Mouse (Mus musculus): ENCODE measurements around the gene 9930022D16Rik. TPM values are rescaled to one million over a fixed set of nuclear protein-coding genes. Genes with fewer than 3 reads are reported as not detected.

9930022D16Rik gene
- total RNA-seq (2012; rRNA removed) (0.04 and 0.10 TPM in 2 replicates), polyA plus RNA-seq (2012; ENCODE audit: insufficient read depth in 1 of 2, insufficient read length in 2 of 2, low read depth in 1 of 2, low replicate concordance in 2 of 2, missing spikeins in 1 of 2) (not detected)

DNA sequence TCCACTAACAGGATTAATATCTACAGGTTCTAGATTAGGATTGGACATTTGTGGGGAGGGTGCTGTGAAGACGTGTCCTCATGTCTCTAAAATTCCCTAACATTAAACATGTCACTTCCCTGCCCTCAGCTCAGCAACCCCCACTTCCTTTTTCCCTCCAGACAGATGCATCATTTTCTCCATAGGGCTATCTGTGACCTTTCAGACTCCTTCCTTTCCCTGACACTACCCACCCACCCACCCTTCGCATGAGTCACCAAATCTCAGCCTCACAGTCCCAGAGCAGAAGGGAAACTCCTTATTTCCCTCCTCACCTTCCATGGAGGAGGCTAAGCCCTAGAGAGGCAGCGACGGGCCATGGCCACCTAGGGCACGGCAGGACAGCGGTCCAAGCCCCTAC, at the start of gene 9930022D16Rik:
Gene 9930022D16Rik, plus strand, starts transcription at position 301 of the 400 bp plus-strand sequence.
- Histone ChIP-seq H3K27ac (ENCODE audit: control insufficient read depth, low read depth, low read length) (no peak within 1 kb of the TSS), H3K4me1 (ENCODE audit: control insufficient read depth in 1 of 2, insufficient read depth in 2 of 2, low read length in 2 of 2) (no peaks in the 10 kb centered on the region)

DNA sequence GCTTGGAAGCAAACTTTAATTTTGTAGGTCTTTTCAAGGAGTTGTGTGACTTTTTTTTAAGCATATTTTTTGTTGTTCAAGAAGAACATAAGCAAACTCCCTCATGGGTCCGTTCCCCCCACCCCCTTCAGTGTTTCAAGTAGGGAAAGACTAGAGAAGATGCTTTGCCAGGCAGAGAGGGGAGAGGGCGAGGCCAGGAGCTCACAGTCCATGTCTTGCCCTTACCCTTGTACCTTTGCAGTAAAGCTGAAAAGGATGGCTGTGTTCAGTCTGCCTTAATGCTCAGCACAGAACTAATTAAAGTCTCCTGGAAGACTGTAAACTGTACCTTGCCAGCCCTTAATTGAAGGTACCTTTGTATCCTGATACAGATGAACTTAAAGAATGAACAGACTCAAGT, 49.4 kb upstream of the 9930022D16Rik start:
- no peak for DNase-seq (ENCODE audit: low read depth, low spot score)
- peaks cover 20 to 29% of the 10 kb centered on the region in 2 experiments for H3K4me1 ChIP-seq (ENCODE audit: control insufficient read depth in 1 of 2, insufficient read depth in 2 of 2, low read length in 2 of 2)
- peak overlapping the region; percentile 19 for H3K9ac ChIP-seq (ENCODE audit: control insufficient read depth, low read depth, low read length, poor library complexity, severe bottlenecking)
- TF ChIP-seq BHLHE40 (IDR thresholded peaks at IDR 0.05; ENCODE audit: borderline replicate concordance, low read depth, low read length) (no peak), GABPA (IDR thresholded peaks at IDR 0.05; ENCODE audit: low read depth, low read length) (no peak), RCOR1 (IDR thresholded peaks at IDR 0.05; ENCODE audit: low read depth, low read length) (no peak), TCF12 (IDR thresholded peaks at IDR 0.05; ENCODE audit: low read depth, low read length) (no peak), USF2 (IDR thresholded peaks at IDR 0.05; ENCODE audit: borderline replicate concordance in 1 of 2, insufficient read depth in 1 of 2, low read depth in 1 of 2, low read length in 2 of 2) (no peak), KAT2A (conservative IDR thresholded peaks at IDR 0.05; ENCODE audit: low read depth, low read length) (no peak), POLR2A (IDR thresholded peaks at IDR 0.05; ENCODE audit: control insufficient read depth in 1 of 2, insufficient read depth in 1 of 2, low read depth in 1 of 2, low read length in 2 of 2, poor library complexity in 1 of 2) (no peak), MAZ (IDR thresholded peaks at IDR 0.05; ENCODE audit: low read depth, low read length) (no peak), USF1 (IDR thresholded peaks at IDR 0.05; ENCODE audit: low read depth, low read length) (no peak), SIN3A (IDR thresholded peaks at IDR 0.05; ENCODE audit: low read length) (no peak)
- no peaks in the 10 kb centered on the region for H3K9me3 ChIP-seq (replicated peaks; ENCODE audit: insufficient read depth, low read length)
- H3K36me3 ChIP-seq (ENCODE audit: control insufficient read depth in 1 of 2, insufficient read depth in 2 of 2, low read length in 2 of 2) = peaks cover 24 to 31% of the 10 kb centered on the region in 2 experiments
- H3K27me3 ChIP-seq (ENCODE audit: control insufficient read depth in 1 of 2, insufficient read depth in 2 of 2, low read length in 2 of 2) = no peaks in the 10 kb centered on the region
- peaks cover 62% of the 10 kb centered on the region for H3K79me2 ChIP-seq (ENCODE audit: control insufficient read depth, insufficient read depth, low read length, poor library complexity)
- peak overlapping the region; percentile 1 to 97 for H3K4me3 ChIP-seq (ENCODE audit: control insufficient read depth in 1 of 2, insufficient read depth in 1 of 2, low read depth in 2 of 2, low read length in 2 of 2)
- H3K27ac ChIP-seq (ENCODE audit: control insufficient read depth, low read depth, low read length) = no peak overlapping the region

More for the DNA sequence above, at the start of gene 9930022D16Rik:
- no peak for TF ChIP-seq NELFE (IDR thresholded peaks at IDR 0.05; ENCODE audit: low read depth, low read length)
- TF ChIP-seq ETS1 (IDR thresholded peaks at IDR 0.05; ENCODE audit: low read depth, low read length) = no peak
- TF ChIP-seq BHLHE40 (IDR thresholded peaks at IDR 0.05; ENCODE audit: borderline replicate concordance, low read depth, low read length) = no peak
- no peak for TF ChIP-seq ZKSCAN1 (IDR thresholded peaks at IDR 0.05; ENCODE audit: low read depth, low read length)
- no peak for TF ChIP-seq SIN3A (IDR thresholded peaks at IDR 0.05; ENCODE audit: low read length)
- no peak for TF ChIP-seq UBTF (IDR thresholded peaks at IDR 0.05; ENCODE audit: borderline replicate concordance, insufficient read depth, low read depth, low read length)
- TF ChIP-seq EP300 (IDR thresholded peaks at IDR 0.05; ENCODE audit: low read depth in 1 of 2, low read length in 2 of 2) = no peak
- no peak for TF ChIP-seq RCOR1 (IDR thresholded peaks at IDR 0.05; ENCODE audit: low read depth, low read length)
- TF ChIP-seq CHD1 (IDR thresholded peaks at IDR 0.05; ENCODE audit: low read depth, low read length) = no peak
- TF ChIP-seq NRF1 (IDR thresholded peaks at IDR 0.05; ENCODE audit: insufficient read depth, low read depth, low read length, poor library complexity, severe bottlenecking) = no peak
- no peak for TF ChIP-seq POLR2A (IDR thresholded peaks at IDR 0.05; ENCODE audit: control insufficient read depth in 1 of 2, insufficient read depth in 1 of 2, low read depth in 1 of 2, low read length in 2 of 2, poor library complexity in 1 of 2)
- TF ChIP-seq SMC3 (IDR thresholded peaks at IDR 0.05; ENCODE audit: low read depth, low read length) = no peak
- no peak for DNase-seq (ENCODE audit: low read depth, low spot score)
- H3K27me3 ChIP-seq (ENCODE audit: control insufficient read depth in 1 of 2, insufficient read depth in 2 of 2, low read length in 2 of 2) = no peaks in the 10 kb centered on the region
- H3K36me3 ChIP-seq (ENCODE audit: control insufficient read depth in 1 of 2, insufficient read depth in 2 of 2, low read length in 2 of 2) = no peaks in the 10 kb centered on the region
- H3K4me3 ChIP-seq (ENCODE audit: control insufficient read depth in 1 of 2, insufficient read depth in 1 of 2, low read depth in 2 of 2, low read length in 2 of 2) = no peak within 1 kb of the TSS
- no peak within 1 kb of the TSS for H3K9ac ChIP-seq (ENCODE audit: control insufficient read depth, low read depth, low read length, poor library complexity, severe bottlenecking)
- H3K79me2 ChIP-seq (ENCODE audit: control insufficient read depth, insufficient read depth, low read length, poor library complexity) = no peaks in the 10 kb centered on the region
- H3K9me3 ChIP-seq (replicated peaks; ENCODE audit: insufficient read depth, low read length) = no peaks in the 10 kb centered on the region

Measured in MEL (cell line).